Mouse (Mus musculus) kidney, adult 11 months (tissue): ENCODE measurements at regions not wholly inside any gene's neighbourhood (a gene's known extent, or its start where the extent isn't known, plus 50 kb on each side); places are given as distances from the start of the nearest gene placed in this dataset.

Source experiments
- DNase-seq: peaks from one replicate; pipeline ENCODE4 v3.0.0; 2022

- DNase-seq = peak; percentile 32
Measured at GRCm38 (mm10) chr4:150758467-150759237, 95.1 kb upstream of the Errfi1 start.

- no peak for DNase-seq
Measured at GRCm38 (mm10) chr4:150757815-150758426, 95.8 kb upstream of the Errfi1 start.

GRCm38 (mm10) chr4:150757291-150757741 lies 96.4 kb upstream of the Errfi1 start:
- DNase-seq = no peak

- DNase-seq = no peak
Measured at GRCm38 (mm10) chr4:150755446-150755845, 98.3 kb upstream of the Errfi1 start.

- DNase-seq = no peak
Measured at GRCm38 (mm10) chr4:150752151-150752550, 100.2 kb upstream of the Slc45a1 start.

- no peak for DNase-seq
Measured at GRCm38 (mm10) chr4:150750445-150751213, 98.7 kb upstream of the Slc45a1 start.

- DNase-seq = no peak
Measured at GRCm38 (mm10) chr4:150749066-150749465, 97.1 kb upstream of the Slc45a1 start.

GRCm38 (mm10) chr4:150748099-150749000 lies 96.4 kb upstream of the Slc45a1 start:
- no peak for DNase-seq

- DNase-seq = no peak
Measured at GRCm38 (mm10) chr4:150746430-150746923, 94.5 kb upstream of the Slc45a1 start.

GRCm38 (mm10) chr4:150745529-150746429 lies 93.8 kb upstream of the Slc45a1 start:
- DNase-seq = peak; percentile 93

- no peak for DNase-seq
Measured at GRCm38 (mm10) chr4:150743508-150743907, 91.5 kb upstream of the Slc45a1 start.

- no peak for DNase-seq
Measured at GRCm38 (mm10) chr4:150743103-150743502, 91.1 kb upstream of the Slc45a1 start.

- no peak for DNase-seq
Measured at GRCm38 (mm10) chr4:150741810-150742209, 89.8 kb upstream of the Slc45a1 start.

GRCm38 (mm10) chr4:150740167-150740566 lies 88.2 kb upstream of the Slc45a1 start:
- no peak for DNase-seq

- DNase-seq = no peak
Measured at GRCm38 (mm10) chr4:150738736-150739135, 86.8 kb upstream of the Slc45a1 start.

GRCm38 (mm10) chr4:150730061-150730812 lies 78.3 kb upstream of the Slc45a1 start:
- DNase-seq = no peak

- DNase-seq = no peak
Measured at GRCm38 (mm10) chr4:150726539-150726938, 74.6 kb upstream of the Slc45a1 start.

- DNase-seq = no peak
Measured at GRCm38 (mm10) chr4:150726136-150726480, 74.1 kb upstream of the Slc45a1 start.

GRCm38 (mm10) chr4:150725443-150726135 lies 73.6 kb upstream of the Slc45a1 start:
- DNase-seq = no peak

GRCm38 (mm10) chr4:150724823-150725222 lies 72.8 kb upstream of the Slc45a1 start:
- no peak for DNase-seq
